9 mouse cellular contexts compared by ENCODE assay signal in genomic region chr9:80942991-80943390, GRCm38 (mm10).
DNase-seq lines count a peak whose midpoint lies in the region; ATAC-seq lines count a peak whose summit lies in the region.
"Had no signal": no experiment of that assay in that cellular context is flagged by ENCODE, and none has a peak within 500 bp of the region (broad histone marks: within the 10 kb centered on the region; RNA-seq: fewer than 3 reads in every experiment).

No protein-coding gene starts in this region.

- DNase-seq in hindbrain, embryonic 14.5 days (ENCODE audit: low spot score), result peak; percentile 67
- peak; percentile 40 for DNase-seq in testis, postnatal 10 days (ENCODE audit: low spot score)
- no peak for DNase-seq in testis, postnatal 14 days (ENCODE audit: low spot score)
- DNase-seq in frontal cortex, postnatal 36 days (ENCODE audit: low spot score in 2 of 2), result peak; percentile 10 to 38
- DNase-seq in telencephalon, adult 2 months (ENCODE audit: low read depth, low spot score), result peak; percentile 6
- no peak for DNase-seq in heart, adult 9 months (ENCODE audit: low spot score in 2 of 2)
- no peak for DNase-seq in thymus, postnatal 10 days (ENCODE audit: low spot score in 2 of 2)

- ATAC-seq in hindbrain, embryonic 14.5 days (ENCODE audit: low FRiP score), result no peak
- ATAC-seq in hindbrain, embryonic 12.5 days (ENCODE audit: low FRiP score), result no peak

- no peaks in the 10 kb centered on the region for H3K36me3 ChIP-seq in hindbrain, embryonic 14.5 days (replicated peaks; ENCODE audit: control insufficient read depth, insufficient read depth)
- H3K36me3 ChIP-seq in hindbrain, embryonic 12.5 days, result no peaks in the 10 kb centered on the region
- H3K36me3 ChIP-seq: stomach, embryonic 15.5 days had no signal

- H3K9ac ChIP-seq in hindbrain, embryonic 14.5 days, result no peak overlapping the region
- H3K9ac ChIP-seq in hindbrain, embryonic 12.5 days, result no peak overlapping the region
- H3K9ac ChIP-seq: stomach, embryonic 15.5 days had no signal

- no peak overlapping the region for H3K27ac ChIP-seq in hindbrain, embryonic 14.5 days
- no peak overlapping the region for H3K27ac ChIP-seq in hindbrain, embryonic 12.5 days
- H3K27ac ChIP-seq: stomach, embryonic 15.5 days had no signal

- no peaks in the 10 kb centered on the region for H3K27me3 ChIP-seq in hindbrain, embryonic 14.5 days (ENCODE audit: control insufficient read depth, insufficient read depth, low read length)
- no peaks in the 10 kb centered on the region for H3K27me3 ChIP-seq in hindbrain, embryonic 12.5 days
- H3K27me3 ChIP-seq: stomach, embryonic 15.5 days had no signal

- 73% methylated on average over 2 of the region's 2 CpGs for WGBS in hindbrain, embryonic 14.5 days
- WGBS in hindbrain, embryonic 12.5 days, result 63% methylated on average over 2 of the region's 2 CpGs

- H3K4me1 ChIP-seq in hindbrain, embryonic 14.5 days (replicated peaks; ENCODE audit: control insufficient read depth, insufficient read depth, low read length), result no peaks in the 10 kb centered on the region
- no peaks in the 10 kb centered on the region for H3K4me1 ChIP-seq in hindbrain, embryonic 12.5 days
- H3K4me1 ChIP-seq: stomach, embryonic 15.5 days had no signal

- H3K4me3 ChIP-seq in hindbrain, embryonic 14.5 days (replicated peaks; ENCODE audit: low read length), result no peak overlapping the region
- H3K4me3 ChIP-seq in hindbrain, embryonic 12.5 days, result no peak overlapping the region
- H3K4me3 ChIP-seq: stomach, embryonic 15.5 days had no signal

- H3K4me2 ChIP-seq in hindbrain, embryonic 14.5 days (replicated peaks), result no peak overlapping the region
- no peak overlapping the region for H3K4me2 ChIP-seq in hindbrain, embryonic 12.5 days (replicated peaks)
- H3K4me2 ChIP-seq: stomach, embryonic 15.5 days had no signal

- no peaks in the 10 kb centered on the region for H3K9me3 ChIP-seq in hindbrain, embryonic 14.5 days (ENCODE audit: control insufficient read depth, low read length)
- H3K9me3 ChIP-seq in hindbrain, embryonic 12.5 days (replicated peaks), result no peaks in the 10 kb centered on the region
- H3K9me3 ChIP-seq: stomach, embryonic 15.5 days had no signal

Comparison
In these comparisons a context has a peak if more than half of its experiments do, and no peak if none do; other contexts are left out.
1. DNase-seq: peak in hindbrain, embryonic 14.5 days (single experiment), testis, postnatal 10 days (single experiment), frontal cortex, postnatal 36 days (2 of 2) and telencephalon, adult 2 months (single experiment); none in testis, postnatal 14 days (single experiment), heart, adult 9 months (0 of 2) and thymus, postnatal 10 days (0 of 2).